Mouse (Mus musculus) spleen, embryonic (tissue): ENCODE measurements around the gene Gfi1b.

ENCODE experiments used
- CTCF ChIA-PET: fragments of 350-600 bp; sonication (Branson Sonifier 250); formaldehyde crosslinking; loops from one replicate; lab custom pipeline; 2022; lab: Charles Lee

Gfi1b gene

GRCm38 (mm10) chr2:28601720-28602590 is 19.8 kb downstream of the Gfi1b start:
- CTCF ChIA-PET = no interaction called here

GRCm38 (mm10) chr2:28599569-28599900 is 22.2 kb downstream of the Gfi1b start:
- CTCF ChIA-PET = no interaction called here

GRCm38 (mm10) chr2:28598692-28599568 is 22.9 kb downstream of the Gfi1b start:
- CTCF ChIA-PET = no interaction called here

GRCm38 (mm10) chr2:28597733-28598547 is 23.8 kb downstream of the Gfi1b start:
- CTCF ChIA-PET = interaction anchor here (0.6 kb wide), 1 partner anchor 23 kb away, joined by 3 read pairs; no protein-coding TSS in a partner anchor

- CTCF ChIA-PET = interaction anchor here (0.8 kb wide), 1 partner anchor 19 kb away, joined by 3 read pairs; no protein-coding TSS in a partner anchor
Measured at GRCm38 (mm10) chr2:28596998-28597397, 24.8 kb downstream of the Gfi1b start.

- CTCF ChIA-PET = interaction anchor here (0.8 kb wide), 1 partner anchor 20 kb away, joined by 3 read pairs; no protein-coding TSS in a partner anchor
Measured at GRCm38 (mm10) chr2:28596021-28596420, 25.8 kb downstream of the Gfi1b start.

- CTCF ChIA-PET = interaction anchor here (0.6 to 1.6 kb wide), 4 partner anchors 20 to 590 kb away, joined by 3 to 9 read pairs (median 4); no protein-coding TSS in a partner anchor
Measured at GRCm38 (mm10) chr2:28592809-28593208, 29.0 kb downstream of the Gfi1b start.

- CTCF ChIA-PET = no interaction called here
Measured at GRCm38 (mm10) chr2:28591479-28591878, 30.3 kb downstream of the Gfi1b start.

- CTCF ChIA-PET = no interaction called here
Measured at GRCm38 (mm10) chr2:28588574-28588973, 33.2 kb downstream of the Gfi1b start.

GRCm38 (mm10) chr2:28585730-28586129 is 36.1 kb downstream of the Gfi1b start:
- CTCF ChIA-PET = no interaction called here

- CTCF ChIA-PET = interaction anchor here (0.6 kb wide), 1 partner anchor 22 kb away, joined by 4 read pairs; no protein-coding TSS in a partner anchor
Measured at GRCm38 (mm10) chr2:28585043-28585571, 36.7 kb downstream of the Gfi1b start.

GRCm38 (mm10) chr2:28583651-28584050 is 38.1 kb downstream of the Gfi1b start, which contains the start of gene Gtf3c5:
Gtf3c5 (minus strand) TSS chr2:28583751.
- CTCF ChIA-PET = no interaction called here

- CTCF ChIA-PET = interaction anchor here (1.1 kb wide), 1 partner anchor 70 kb away, joined by 9 read pairs; the partner anchor contains the start of gene Ralgds
Measured at GRCm38 (mm10) chr2:28582647-28583353, 39.0 kb downstream of the Gfi1b start.

- CTCF ChIA-PET = no interaction called here
Measured at GRCm38 (mm10) chr2:28578003-28578402, 43.8 kb downstream of the Gfi1b start.

- CTCF ChIA-PET = no interaction called here
Measured at GRCm38 (mm10) chr2:28576815-28577214, 45.0 kb downstream of the Gfi1b start.

- CTCF ChIA-PET = no interaction called here
Measured at GRCm38 (mm10) chr2:28575341-28575740, 46.4 kb downstream of the Gfi1b start.

GRCm38 (mm10) chr2:28569903-28570302 is 51.9 kb downstream of the Gfi1b start:
- CTCF ChIA-PET = no interaction called here

GRCm38 (mm10) chr2:28566545-28566944 is 55.2 kb downstream of the Gfi1b start:
- CTCF ChIA-PET = no interaction called here

GRCm38 (mm10) chr2:28564380-28564779 is 57.4 kb downstream of the Gfi1b start:
- CTCF ChIA-PET = no interaction called here

- CTCF ChIA-PET = interaction anchor here (0.7 kb wide), 1 partner anchor 16 kb away, joined by 15 read pairs; no protein-coding TSS in a partner anchor
Measured at GRCm38 (mm10) chr2:28563830-28564229, 58.0 kb downstream of the Gfi1b start.
